Mouse (Mus musculus) adrenal gland, adult 2 months (tissue): ENCODE results near the gene Gm7682. TPM values are rescaled to one million over a fixed set of nuclear protein-coding genes. Genes with fewer than 3 reads are reported as not detected.
"Not testable (repeated sequence)": the region's sequence is repeated elsewhere in the genome, so short reads cannot be mapped to it uniquely, and the experiment has no call there.

Experiments used
- DNase-seq: peaks from one replicate; pipeline ENCODE4 v3.0.0; 2021
- long read RNA-seq: library from polyadenylated mRNA; stranded (forward); transcript quantifications from one replicate; pipeline ENCODE4 v2.0.0, GENCODE M21; 2021
- polyA plus RNA-seq: library from polyadenylated mRNA; depleted of rRNA; stranded (reverse); fragments of >200 nt; gene quantifications from 2 replicates; pipeline ENCODE4 v1.2.3, GENCODE M21; 2012; rRNA removed
- total RNA-seq, 2 experiments: library from RNA; stranded (reverse); gene quantifications; 2 replicates each; pipeline ENCODE4 v1.2.3; 2021

Gm7682 gene
- total RNA-seq (not detected), polyA plus RNA-seq (not detected in 2 replicates)
- long read RNA-seq, result 0 reads

DNA sequence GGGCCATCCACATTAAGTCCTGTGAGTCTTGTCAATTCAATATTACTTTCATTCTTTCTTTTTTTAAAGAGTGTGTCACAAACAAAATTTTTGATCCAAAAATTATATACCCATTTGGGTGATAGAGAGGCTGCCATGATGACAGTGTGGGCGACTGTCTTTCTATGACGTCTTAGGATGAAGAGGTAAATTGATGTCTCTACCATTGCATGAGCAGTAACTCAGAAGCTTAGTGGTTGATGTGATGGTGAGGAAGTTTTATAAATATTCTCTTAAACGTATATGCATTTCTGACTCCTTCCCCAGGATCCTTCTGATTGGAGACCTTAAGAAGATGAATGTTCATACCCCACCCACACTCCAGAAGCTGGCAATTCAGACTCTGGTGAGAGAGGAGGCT lies at the start of gene Gm7682:
Gene Gm7682 (plus strand): TSS at position 301 of the 400 bp plus-strand sequence.
- not testable (repeated sequence) for DNase-seq

Other genes with a start within 250 kb of the Gm7682 start
- gene Gm3106, start 227.8 kb upstream of the Gm7682 start, total RNA-seq, result not detected
- gene Gm3106, start 227.8 kb upstream of the Gm7682 start, polyA plus RNA-seq, result not detected in 2 replicates
- not detected for gene A430089I19Rik, start 139.0 kb upstream of the Gm7682 start, total RNA-seq
- gene A430089I19Rik, start 139.0 kb upstream of the Gm7682 start, polyA plus RNA-seq, result not detected in 2 replicates
- not detected for gene Gm6502, start 131.3 kb upstream of the Gm7682 start, total RNA-seq
- gene Gm6502, start 131.3 kb upstream of the Gm7682 start, polyA plus RNA-seq, result not detected in 2 replicates
- gene AA792892, start 106.0 kb upstream of the Gm7682 start, total RNA-seq, result under 1 TPM in 1 of 2 experiments, not detected in 1; 0.17 TPM
- not detected in 2 replicates for gene AA792892, start 106.0 kb upstream of the Gm7682 start, polyA plus RNA-seq
- gene Gm3139, start 80.5 kb downstream of the Gm7682 start, total RNA-seq, result not detected
- gene Gm3139, start 80.5 kb downstream of the Gm7682 start, polyA plus RNA-seq, result not detected in 2 replicates
- not detected for gene Gm3147, start 170.6 kb downstream of the Gm7682 start, total RNA-seq
- not detected in 2 replicates for gene Gm3147, start 170.6 kb downstream of the Gm7682 start, polyA plus RNA-seq
- gene Gm6509, start 178.2 kb downstream of the Gm7682 start, total RNA-seq, result not detected
- gene Gm6509, start 178.2 kb downstream of the Gm7682 start, polyA plus RNA-seq, result not detected in 2 replicates
- gene Gm6205, start 202.6 kb downstream of the Gm7682 start, total RNA-seq, result not detected
- not detected in 2 replicates for gene Gm6205, start 202.6 kb downstream of the Gm7682 start, polyA plus RNA-seq